26 mouse cellular contexts compared by ENCODE assay signal in the genomic region with DNA sequence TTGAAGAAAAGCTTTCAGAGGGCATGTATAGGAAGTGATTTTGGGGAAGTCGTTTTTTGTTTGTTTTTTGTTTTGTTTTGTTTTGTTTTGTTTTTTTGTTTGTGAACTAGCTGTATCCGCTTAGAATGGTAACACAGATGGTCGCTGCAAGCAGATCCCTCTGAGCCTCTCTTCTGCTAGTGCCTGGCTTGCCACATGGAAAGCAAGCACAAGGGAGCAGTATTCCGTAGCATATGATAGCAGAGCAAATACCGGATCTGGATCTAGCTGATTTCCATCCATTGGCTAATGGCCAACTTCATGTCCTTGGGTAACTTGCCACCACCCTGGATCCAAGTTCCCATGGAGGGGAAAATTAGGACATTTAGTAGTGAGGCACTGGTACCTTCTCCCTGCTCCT.
DNase-seq lines count a peak whose midpoint lies in the region; ATAC-seq and TF ChIP-seq lines count a peak whose summit lies in the region.
"Had no signal": no experiment of that assay in that cellular context is flagged by ENCODE, and none has a peak within 500 bp of the region (broad histone marks: within the 10 kb centered on the region; RNA-seq: fewer than 3 reads in every experiment).

No protein-coding gene starts in this region.

- no peak overlapping the region for H3K4me3 ChIP-seq in lung, postnatal 0 days (ENCODE audit: low read depth, low read length)
- no peak overlapping the region for H3K4me3 ChIP-seq in lung, adult 2 months (replicated peaks; ENCODE audit: extremely low read depth, low read depth, low read length)
- H3K4me3 ChIP-seq: embryonic facial prominence, embryonic 13.5 days; hindbrain, embryonic 10.5 days; intestine, embryonic 15.5 days; liver, embryonic 13.5 days; lung, embryonic 15.5 days; megakaryocyte, embryonic 14.5 days; midbrain, embryonic 12.5 days; myocyte; neural tube, embryonic 12.5 days had no signal

- DNase-seq in cerebellum, postnatal 10 days = peak; percentile 23 to 43
- no peak for DNase-seq in cerebellum, postnatal 36 days
- peak; percentile 8 for DNase-seq in layer of hippocampus, adult 11-12 months (ENCODE audit: low spot score)
- no peak for DNase-seq in layer of hippocampus, adult 9-10 months (ENCODE audit: low spot score)
- peak; percentile 13 for DNase-seq in lung, postnatal 0 days (ENCODE audit: low spot score)
- DNase-seq in lung, adult 2 months = no peak
- DNase-seq in right cerebral cortex, postnatal 36 days (ENCODE audit: low spot score in 2 of 2) = no peak
- DNase-seq: adrenal gland, adult 8-10 months; gastrocnemius, postnatal 14 days; heart, postnatal 14 days; kidney, adult 2 months; kidney, postnatal 36 days; left cerebral cortex, postnatal 4 days; liver, embryonic 13.5 days; lung, postnatal 4 days; thymus, postnatal 4 days had no signal

- no peak for TF ChIP-seq EP300 in lung, postnatal 0 days (IDR thresholded peaks at IDR 0.05)

- H3K27ac ChIP-seq in lung, postnatal 0 days (ENCODE audit: low read length) = no peak overlapping the region
- H3K27ac ChIP-seq: embryonic facial prominence, embryonic 13.5 days; hindbrain, embryonic 10.5 days; intestine, embryonic 15.5 days; liver, embryonic 13.5 days; lung, embryonic 15.5 days; midbrain, embryonic 12.5 days; neural tube, embryonic 12.5 days had no signal

- no peaks in the 10 kb centered on the region for H3K27me3 ChIP-seq in lung, postnatal 0 days (replicated peaks; ENCODE audit: insufficient read depth, low read length)
- H3K27me3 ChIP-seq: embryonic facial prominence, embryonic 13.5 days; intestine, embryonic 15.5 days; liver, embryonic 13.5 days; lung, embryonic 15.5 days; megakaryocyte, embryonic 14.5 days; midbrain, embryonic 12.5 days; neural tube, embryonic 12.5 days had no signal

- no peak for TF ChIP-seq CTCF in lung, postnatal 0 days (IDR thresholded peaks at IDR 0.05)
- no peak for TF ChIP-seq CTCF in lung, adult 2 months (IDR thresholded peaks at IDR 0.05; ENCODE audit: insufficient read depth, low read length)

- no peak for ATAC-seq in lung, postnatal 0 days
- ATAC-seq: CD4-positive, CD25-positive, alpha-beta regulatory T cell, adult 4 months; hindbrain, embryonic 16.5 days; intestine, embryonic 15.5 days had no signal

- no peak overlapping the region for H3K4me2 ChIP-seq in lung, postnatal 0 days (replicated peaks; ENCODE audit: low read depth, low read length)
- H3K4me2 ChIP-seq: embryonic facial prominence, embryonic 13.5 days; intestine, embryonic 15.5 days; liver, embryonic 13.5 days; lung, embryonic 15.5 days; midbrain, embryonic 12.5 days; neural tube, embryonic 12.5 days had no signal

- no peaks in the 10 kb centered on the region for H3K36me3 ChIP-seq in lung, postnatal 0 days (ENCODE audit: insufficient read depth, low read length)
- H3K36me3 ChIP-seq: embryonic facial prominence, embryonic 13.5 days; hindbrain, embryonic 10.5 days; intestine, embryonic 15.5 days; liver, embryonic 13.5 days; lung, embryonic 15.5 days; midbrain, embryonic 12.5 days; neural tube, embryonic 12.5 days had no signal

- no peaks in the 10 kb centered on the region for H3K4me1 ChIP-seq in lung, postnatal 0 days (ENCODE audit: insufficient read depth, low read depth, low read length)
- H3K4me1 ChIP-seq in lung, adult 2 months (ENCODE audit: control insufficient read depth, insufficient read depth, low read length) = no peaks in the 10 kb centered on the region
- H3K4me1 ChIP-seq: embryonic facial prominence, embryonic 13.5 days; hindbrain, embryonic 10.5 days; intestine, embryonic 15.5 days; liver, embryonic 13.5 days; lung, embryonic 15.5 days; megakaryocyte, embryonic 14.5 days; midbrain, embryonic 12.5 days; neural tube, embryonic 12.5 days had no signal

- H3K9me3 ChIP-seq in lung, postnatal 0 days (ENCODE audit: low read length) = no peaks in the 10 kb centered on the region
- H3K9me3 ChIP-seq: embryonic facial prominence, embryonic 13.5 days; hindbrain, embryonic 10.5 days; intestine, embryonic 15.5 days; liver, embryonic 13.5 days; lung, embryonic 15.5 days; megakaryocyte, embryonic 14.5 days; midbrain, embryonic 12.5 days; neural tube, embryonic 12.5 days had no signal

- no peak for TF ChIP-seq POLR2A in lung, adult 2 months (IDR thresholded peaks at IDR 0.05; ENCODE audit: borderline replicate concordance, extremely low read depth, low read depth, low read length)

- no peak overlapping the region for H3K9ac ChIP-seq in lung, postnatal 0 days (replicated peaks; ENCODE audit: low read depth)
- H3K9ac ChIP-seq: embryonic facial prominence, embryonic 13.5 days; intestine, embryonic 15.5 days; liver, embryonic 13.5 days; lung, embryonic 15.5 days; midbrain, embryonic 12.5 days; neural tube, embryonic 12.5 days had no signal

- WGBS in lung, postnatal 0 days = 65% methylated on average over 5 of the region's 5 CpGs
- 60% methylated on average over 5 of the region's 5 CpGs for WGBS in lung, adult 2 months

Comparison
In these comparisons a context has a peak if more than half of its experiments do, and no peak if none do; other contexts are left out.
1. DNase-seq: peak in cerebellum, postnatal 10 days (2 of 2), layer of hippocampus, adult 11-12 months (single experiment) and lung, postnatal 0 days (single experiment); none in cerebellum, postnatal 36 days (0 of 2), layer of hippocampus, adult 9-10 months (single experiment), lung, adult 2 months (single experiment) and right cerebral cortex, postnatal 36 days (0 of 2).